Mouse (Mus musculus) 416B (cell line): Measurements from ENCODE around the gene Ube2ql1.

Experiments
- DNase-seq: peaks from one replicate; pipeline ENCODE4 v3.0.0; 2011; ENCODE audit warnings: low read depth

Ube2ql1 gene

DNA sequence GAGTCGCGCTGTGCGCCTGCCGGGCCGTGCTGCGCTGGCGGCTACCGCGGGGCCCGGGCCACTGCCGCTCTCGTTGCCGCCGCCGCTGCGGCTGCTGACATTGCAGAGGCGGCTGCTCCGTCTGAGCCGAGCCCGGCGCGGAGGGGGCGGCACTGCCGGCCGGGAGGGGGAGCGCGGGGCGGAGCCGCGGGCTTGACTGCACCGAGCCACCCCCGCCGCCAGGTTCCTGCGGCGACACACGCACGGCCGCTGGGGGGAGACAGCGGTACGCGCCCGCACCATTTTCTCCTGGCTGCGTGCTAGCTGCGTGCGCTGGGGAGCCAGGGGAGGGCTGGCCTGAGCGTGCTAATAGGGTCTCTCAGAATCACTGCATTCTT lies at the start of gene Ube2ql1:
TSS of gene Ube2ql1 (minus strand) at position 131 of the 377 bp plus-strand sequence.
- DNase-seq = no peak

DNA sequence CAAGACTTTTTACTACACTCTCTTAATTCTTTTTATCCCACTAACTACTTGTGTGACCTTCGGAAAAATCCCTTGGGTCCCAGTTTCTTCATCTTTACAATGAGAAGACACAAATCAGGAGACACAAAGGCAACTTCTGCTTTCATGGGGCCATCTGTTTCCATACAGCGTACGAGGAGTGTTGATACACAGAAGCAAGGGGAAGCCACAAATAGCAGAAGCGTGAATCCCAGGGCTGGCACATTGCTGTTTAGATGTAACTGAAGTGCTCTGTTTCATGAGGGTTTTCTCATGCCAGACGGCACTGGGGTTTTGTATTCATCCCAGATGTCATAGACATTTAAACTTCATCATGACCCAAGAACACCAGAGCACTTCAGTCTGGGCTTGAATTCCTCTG lies 49.0 kb upstream of the Ube2ql1 start:
- DNase-seq = no peak

DNA sequence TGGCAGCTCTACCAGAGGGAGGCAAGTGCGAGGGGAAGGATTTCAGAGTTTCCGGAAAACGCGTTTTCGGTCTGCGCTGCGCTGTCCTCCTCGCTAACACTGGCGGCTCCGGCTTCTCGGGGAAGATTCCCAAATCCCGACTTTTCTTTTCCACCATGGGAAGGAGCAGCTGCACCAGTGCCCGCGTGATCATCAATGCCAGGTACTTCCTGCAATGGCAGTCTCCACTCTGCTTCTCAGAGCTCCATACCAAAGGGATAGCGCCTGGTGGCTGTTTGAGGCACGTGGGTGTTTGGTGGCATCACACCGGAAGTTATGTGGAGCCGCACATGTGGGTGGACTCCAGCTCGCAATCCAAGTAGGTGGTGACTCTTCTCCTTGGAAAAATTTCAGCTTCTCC lies 38.5 kb upstream of the Ube2ql1 start:
- DNase-seq = no peak

DNA sequence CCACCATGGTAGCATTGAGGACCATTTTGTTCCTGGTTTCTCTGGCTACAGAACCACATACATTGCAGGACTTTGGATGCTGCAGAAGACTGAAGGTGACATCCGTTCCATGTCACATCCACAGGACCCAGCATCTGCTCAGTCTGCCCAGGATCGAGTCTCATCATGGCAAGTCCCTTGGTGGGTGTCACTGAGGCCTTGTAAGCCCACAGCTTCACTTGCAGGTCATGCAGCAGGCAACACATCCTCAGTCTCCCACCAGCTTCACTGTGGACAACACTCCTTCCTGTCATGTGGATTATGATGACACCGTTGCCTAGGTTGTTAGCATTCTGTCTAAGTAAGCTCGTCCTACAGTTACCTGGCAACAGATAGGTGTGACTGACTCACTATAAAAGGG lies 32.7 kb upstream of the Ube2ql1 start:
- no peak for DNase-seq

DNA sequence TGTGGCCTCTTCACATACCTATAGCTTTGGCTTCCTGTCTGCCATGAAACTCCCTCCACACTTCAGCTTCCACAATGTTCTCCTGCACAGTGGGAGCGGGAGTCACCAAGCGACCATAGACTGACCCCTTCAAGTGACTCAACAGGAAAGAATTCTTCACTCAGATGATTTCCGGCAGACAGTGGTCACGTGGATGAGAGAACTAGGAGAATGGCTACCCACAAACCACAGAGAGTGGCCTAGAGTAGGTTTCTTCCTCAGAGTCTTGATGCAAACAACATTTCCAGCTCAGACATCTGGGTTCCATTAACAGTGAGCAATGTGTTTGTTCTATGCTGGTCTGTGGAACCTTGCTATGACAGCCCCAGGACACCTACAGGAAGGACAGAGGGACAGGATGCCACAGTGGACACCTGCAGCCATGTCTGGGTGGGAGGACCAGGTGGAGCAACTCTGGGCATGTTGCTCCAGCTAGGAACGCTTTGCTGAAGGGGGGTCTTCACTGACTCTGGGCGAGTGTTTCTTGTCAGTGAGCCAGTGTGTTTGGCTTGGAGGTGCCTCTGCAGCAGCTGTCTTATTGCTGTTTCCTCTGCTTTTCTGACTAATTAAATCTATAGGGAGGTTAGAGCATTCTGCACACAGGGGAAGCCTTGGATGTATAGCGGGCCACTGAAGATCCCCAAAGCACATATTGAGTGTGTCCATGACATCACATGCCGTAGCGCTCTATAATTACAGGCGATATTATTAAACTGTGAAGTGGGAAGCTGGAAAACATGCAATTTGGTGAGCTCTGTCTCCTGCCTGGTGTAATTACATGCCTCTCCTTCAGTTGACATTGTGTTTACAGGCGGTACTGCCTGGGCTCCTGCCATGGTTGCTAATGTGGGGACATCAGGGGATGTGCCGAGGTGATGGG lies 31.1 kb upstream of the Ube2ql1 start:
- peak; percentile 62 for DNase-seq

DNA sequence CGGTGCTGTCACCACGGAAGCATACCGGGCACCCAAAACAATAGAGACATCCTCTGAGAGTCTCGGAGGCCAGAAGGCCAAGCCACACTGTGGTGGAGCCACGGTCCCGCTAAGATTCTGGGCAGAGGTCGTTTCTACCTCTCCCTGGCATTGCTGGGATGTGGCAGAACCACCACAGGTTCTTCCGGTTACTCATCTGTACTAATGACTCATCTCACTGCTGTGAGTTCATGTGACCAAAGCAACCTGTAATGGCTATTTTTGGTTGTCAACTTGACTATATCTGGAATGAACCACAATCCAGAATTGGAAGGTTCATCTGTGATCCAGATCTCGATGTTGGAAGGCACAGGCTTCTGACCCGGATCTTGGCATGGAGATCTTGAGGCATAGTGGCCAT lies 28.5 kb upstream of the Ube2ql1 start:
- DNase-seq = peak; percentile 66

DNA sequence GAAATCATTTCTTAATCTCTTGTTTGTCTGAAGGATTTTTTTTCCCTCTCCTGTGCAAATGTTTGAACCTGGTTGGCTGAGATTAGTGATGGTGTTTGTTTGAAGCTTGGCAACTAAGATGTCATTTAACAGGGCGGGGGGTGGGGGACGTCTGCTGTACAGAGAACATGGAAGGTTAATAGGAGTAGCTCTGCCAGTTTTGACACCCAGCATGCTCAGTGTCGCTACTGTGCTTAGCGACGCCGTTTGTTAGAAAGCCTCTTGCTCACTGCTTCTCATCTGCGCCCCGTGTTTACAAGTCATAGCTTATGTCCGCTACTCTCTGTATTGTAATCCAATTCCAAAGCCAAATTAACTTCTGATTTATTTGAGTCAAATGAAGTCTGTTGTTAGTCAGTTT lies 25.0 kb upstream of the Ube2ql1 start:
- no peak for DNase-seq

DNA sequence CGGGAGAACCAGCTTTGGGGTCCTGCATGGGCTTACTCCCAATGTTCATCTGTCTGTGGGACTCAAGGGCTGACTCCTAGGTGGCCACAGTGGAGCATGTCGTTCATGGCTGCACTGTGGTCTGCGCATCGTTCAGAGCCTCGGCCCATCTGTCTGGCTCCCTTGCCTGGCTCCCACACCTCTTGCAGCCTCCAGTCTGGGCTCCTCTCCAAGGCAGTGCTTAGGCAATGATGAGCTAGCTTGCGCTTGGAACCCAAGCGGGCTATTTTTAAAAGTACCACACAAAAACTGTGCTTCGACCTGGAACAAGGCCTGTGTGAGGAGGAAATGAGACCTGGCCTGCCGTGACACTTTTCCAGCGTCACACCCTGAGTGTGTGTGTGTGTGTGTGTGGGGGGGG lies 21.7 kb upstream of the Ube2ql1 start:
- DNase-seq = no peak

DNA sequence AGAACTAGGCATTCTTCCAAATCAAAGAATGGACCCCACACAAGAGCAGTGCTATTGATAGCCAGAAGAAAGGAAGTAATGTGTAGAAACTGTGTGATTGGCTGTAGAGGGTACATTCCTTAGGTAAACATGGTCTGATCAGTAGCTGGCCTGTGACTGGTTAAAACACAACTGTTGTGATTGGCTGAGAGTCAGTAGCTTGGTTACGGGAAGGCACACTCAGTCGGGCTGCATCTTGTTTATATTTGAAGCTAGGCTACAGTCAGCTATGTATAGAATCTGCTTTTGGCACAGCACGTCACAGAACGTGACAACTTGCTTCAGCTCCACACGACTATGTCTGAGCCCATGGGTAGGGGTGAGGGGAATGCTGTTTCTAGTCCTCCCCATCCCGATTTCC lies 19.3 kb upstream of the Ube2ql1 start:
- DNase-seq = no peak

DNA sequence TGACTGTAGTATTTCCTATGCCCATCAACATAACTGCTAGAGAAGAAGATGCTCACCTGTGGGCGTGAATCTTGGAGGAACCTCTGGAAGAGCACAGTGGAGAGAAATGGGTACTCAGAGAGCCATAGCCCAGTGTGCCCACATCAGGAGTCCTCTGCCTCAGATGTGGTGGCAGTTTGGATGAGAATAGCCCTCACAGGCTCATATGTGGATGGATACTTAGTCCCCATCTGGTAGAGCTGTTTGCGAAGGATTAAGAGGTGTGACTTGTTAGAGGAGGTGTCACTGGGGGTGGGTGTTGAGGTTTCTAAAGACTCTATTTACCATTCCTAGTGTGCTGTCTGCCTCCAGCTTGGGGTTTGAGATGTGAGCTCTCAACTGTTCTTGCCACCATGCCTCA lies 13.2 kb upstream of the Ube2ql1 start:
- DNase-seq = no peak

DNA sequence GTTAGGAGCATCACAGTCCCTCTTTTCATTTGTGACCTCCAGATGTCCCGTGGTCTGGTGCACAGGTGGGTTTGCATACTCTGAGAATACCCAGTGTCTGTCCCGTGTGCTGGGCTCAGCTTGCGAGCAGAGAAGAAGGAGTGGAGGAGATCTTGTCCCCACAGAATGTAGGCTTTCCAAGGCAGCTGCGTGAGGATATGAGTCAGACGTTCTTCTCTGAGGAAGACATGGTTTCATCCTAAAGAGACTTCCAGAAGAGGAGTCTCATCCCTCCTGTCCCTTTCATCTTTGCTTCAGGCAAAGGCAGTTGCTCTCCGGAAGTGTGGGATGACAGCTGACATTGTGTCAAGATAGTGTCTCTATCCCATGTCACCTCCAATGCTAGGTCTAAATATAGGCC lies 11.8 kb upstream of the Ube2ql1 start:
- DNase-seq = no peak

DNA sequence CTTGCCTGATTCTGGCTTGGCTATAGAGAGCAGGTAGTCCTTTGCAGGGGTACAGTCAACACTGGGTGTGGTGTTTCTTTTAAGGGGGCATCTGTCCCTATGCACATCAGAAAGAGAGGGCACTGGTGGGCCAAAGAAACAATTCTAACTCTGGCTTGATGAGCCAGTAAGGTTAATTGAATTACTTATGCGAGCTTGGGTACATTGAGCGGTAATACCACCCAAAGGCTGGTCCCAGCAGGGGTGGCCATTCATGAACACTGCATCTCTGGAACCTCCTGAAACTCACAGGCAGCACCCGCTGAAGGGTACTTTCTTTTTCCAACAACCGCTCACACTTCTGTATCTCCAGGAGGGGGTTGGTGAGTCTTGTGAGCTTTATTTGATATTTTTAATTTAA lies 9.1 kb upstream of the Ube2ql1 start:
- DNase-seq = no peak

DNA sequence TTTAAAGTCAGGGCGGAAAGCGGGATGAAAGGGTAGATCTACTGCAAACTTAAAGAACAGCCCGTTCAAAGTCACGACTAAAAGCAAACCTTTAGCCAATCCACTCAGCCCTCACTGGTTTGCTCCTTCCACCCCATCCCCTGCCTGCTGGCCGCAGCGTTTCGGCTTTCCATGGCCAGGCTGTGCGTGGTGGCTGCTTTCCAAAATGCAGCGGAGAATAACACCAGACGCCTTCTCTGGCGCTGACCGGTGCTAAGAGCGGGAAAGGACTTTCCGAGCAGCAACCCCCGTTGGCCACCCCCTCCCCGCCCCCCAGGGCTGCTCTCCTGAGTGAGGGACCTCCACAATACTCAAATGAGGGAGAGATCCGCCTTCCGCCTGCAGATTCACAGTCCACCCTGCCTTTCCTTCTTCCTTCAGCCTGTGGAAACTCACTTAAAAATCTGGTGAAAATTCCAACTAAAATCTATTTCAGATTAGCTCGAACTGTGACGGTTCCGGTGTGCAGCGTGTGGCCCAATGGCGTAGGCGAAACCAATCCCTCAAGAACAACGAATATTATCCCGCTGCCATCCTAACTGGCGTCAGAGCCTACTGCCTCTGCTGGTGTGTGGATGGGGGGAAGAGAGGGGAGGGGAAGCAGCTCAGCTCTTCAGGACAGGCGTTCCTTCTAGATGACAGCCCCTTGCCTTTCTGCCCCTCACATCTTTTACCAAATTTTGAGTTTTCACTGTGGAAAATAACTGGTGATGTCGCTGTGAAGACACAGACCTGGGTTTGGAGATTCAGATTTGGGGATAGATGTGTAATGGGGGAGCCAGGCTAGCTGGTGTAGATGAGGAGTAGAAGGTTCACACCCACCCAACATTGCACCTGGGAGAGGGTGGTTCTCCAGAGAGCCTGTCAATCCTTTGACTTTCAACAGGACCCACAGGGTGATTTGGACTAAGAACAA lies 919 bp upstream of the Ube2ql1 start:
- DNase-seq = no peak

DNA sequence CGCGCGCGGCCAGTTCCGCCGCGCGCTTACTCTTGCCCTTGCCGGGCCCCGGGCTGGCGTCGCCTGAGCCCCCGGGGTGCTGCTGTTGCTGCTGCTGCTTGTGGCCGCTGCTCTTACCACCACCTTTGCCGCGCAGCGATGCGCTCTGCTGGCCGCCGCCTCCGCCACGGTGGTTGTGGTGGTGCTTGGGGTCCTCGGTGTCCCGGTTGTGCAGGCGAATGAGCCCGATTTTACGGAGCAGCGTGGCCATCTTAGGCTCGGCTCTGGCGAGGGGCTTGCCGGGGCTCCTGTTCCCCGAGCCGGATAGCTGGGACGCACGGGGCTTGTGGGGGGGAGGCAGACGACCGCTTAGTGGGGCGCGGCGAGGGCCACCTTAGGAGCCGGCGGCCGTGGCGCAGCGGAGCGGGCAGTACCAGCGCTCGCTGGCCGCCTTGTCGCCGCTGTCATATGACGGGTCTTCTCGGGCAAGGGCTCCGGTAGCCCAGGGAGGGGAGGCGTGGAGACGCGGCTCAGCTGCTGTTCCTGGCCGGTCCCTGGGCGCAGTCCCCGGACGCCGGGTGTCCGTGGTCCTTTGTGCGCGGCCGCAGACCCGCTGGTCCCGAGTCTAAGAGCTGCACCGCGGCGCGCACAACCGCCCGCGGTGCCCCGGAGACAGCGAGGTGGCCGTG lies 464 bp downstream of the Ube2ql1 start:
- DNase-seq = no peak

DNA sequence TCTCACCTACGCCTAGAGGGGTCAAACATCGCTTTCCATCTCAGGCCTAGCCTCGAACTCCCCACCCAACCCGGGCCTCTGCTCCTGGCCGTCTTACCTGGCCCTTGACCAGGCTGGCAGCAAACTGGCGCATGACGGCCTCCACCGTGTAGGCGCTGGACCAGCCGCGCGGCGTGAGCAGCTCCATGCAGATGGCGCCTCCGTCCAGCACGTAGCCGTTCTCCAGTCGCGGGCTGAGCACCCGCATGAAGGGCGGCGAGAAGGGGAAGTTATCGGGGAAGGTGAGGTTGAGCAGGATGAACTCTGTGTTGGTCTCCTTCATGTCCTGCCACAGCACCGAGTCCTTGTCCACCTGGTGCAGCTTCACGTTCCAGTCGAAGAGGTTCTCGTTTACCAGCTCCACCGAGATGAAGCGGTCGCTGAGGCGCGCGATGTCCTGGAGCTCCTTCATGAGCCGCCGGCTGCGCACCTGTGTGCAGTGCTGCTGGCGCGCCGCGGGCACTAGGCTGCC lies 1.2 kb downstream of the Ube2ql1 start:
- DNase-seq = no peak

DNA sequence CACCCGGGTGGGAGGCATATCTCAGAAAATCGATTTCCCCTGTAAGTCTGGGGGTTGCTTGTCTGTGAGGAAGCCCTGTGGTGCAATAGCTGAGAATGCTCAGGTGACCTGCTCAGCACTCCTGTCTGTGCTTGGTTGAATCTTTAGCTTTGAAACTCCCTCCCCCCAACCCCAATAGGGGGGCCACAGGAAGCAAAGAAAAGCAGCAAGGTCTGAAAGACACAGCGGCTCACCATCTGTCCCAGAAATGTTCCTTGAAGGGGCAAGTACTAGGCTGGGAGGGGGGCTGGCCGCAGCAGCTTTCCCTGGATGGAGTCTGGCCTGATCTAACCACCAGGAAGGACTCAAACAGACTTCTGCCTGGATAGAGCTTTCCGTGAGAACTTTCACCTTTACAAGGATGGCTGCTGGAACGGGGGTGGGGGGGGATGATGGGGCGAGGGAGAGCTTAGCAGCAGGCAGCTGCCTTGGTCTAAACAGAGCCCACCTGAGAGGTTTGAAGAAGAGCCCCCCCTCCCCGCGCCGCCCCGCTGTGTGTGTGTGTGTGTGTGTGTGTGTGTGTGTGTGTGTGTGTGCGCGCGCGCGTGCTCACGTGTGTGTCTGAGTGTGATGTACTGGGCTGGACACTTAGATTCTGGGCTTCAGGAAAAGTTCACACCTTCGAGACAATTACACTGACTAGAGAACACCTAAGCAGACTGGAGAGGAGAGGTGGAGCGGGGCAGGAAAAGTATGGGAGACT lies 2.1 kb downstream of the Ube2ql1 start:
- no peak for DNase-seq

DNA sequence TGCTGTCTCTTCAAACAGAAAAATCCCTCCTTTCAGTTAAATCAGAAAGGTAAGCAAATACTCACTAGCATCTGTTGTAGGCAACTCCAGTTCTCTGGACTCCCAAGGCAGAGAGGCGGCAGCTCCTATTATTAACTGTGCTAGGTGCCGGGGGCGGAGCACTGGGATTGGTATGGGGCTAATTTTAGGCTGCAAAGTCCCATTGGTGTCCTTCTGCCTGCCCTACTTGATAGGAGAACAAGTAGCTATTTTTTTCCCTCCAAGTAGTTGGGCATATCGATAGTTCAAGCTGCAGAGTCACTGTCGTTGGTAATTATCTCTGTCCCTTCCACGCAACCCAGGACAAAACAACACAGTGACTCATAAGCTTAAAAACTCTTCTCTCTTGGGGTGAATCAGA lies 7.1 kb downstream of the Ube2ql1 start:
- no peak for DNase-seq

DNA sequence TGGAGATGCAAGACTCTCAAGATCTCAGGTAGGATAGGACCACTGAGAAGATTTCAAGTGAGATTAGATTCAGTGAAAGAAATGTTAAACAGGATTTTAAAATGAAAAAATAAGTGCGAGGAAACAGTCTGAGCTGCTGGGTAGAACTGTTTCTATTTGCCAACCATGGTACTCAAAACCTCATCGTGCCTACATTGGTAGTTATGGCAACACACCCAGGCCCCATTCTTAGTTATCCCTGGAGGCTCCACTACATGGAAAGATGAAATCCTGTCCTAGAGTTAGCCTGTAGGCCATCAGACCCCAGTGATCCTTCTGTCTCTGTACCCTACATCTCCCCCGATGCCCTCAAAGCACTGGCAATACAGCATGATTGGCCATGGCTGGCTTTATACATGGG lies 14.3 kb downstream of the Ube2ql1 start:
- no peak for DNase-seq

DNA sequence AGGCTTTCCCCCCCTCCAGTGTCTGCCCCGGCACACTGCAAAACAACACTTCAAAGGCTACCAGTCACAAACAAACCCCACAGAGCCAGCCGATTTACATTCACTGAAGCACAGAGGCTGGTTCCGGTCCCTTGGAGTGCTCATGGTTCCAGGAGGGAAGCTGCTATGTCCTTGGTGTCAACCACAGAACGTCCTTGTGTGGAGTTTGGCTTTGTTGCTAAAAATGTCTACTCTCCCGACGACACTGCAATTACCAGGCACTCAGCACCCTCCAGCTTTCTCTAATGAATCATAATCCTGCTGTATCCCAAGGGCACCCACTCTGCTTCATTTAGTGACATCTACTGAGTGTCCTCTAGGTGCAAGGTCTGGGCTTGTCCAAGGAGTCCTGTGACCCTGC lies 18.5 kb downstream of the Ube2ql1 start:
- no peak for DNase-seq

DNA sequence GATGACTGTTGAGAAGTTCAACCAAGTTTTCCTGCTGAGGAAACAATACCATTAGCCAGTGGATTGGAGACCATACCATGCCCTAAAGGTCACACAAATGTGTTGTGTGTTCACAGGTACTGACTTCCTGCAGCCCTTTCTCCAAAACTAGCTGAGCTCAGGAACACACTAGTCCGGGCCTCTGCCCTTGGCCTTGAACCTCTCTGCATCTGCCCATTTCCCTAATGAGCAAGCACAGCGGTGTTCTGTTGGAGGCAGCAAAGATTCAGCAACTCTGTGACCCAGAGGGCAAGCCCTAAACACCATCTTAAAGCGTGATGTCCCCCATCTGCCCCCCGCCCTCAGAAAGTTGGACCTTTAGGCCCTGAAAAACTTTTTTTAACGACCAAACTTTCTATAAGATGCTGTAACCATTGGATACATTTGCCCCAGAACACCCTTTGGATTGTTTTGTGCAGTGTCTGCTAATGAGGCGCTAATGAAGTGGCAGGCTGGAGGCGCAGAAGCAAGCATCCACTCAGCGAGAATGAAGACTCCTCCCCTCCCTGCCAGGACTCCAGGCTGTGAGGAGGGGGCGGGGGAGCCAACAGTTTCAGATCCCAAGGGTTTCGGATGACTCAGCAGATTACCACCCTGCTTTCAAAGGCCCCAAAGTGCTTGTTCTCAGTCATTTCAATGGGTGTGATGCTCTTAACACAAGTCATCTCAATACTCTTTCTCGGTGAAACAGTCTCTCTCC lies 21.7 kb downstream of the Ube2ql1 start:
- no peak for DNase-seq

DNA sequence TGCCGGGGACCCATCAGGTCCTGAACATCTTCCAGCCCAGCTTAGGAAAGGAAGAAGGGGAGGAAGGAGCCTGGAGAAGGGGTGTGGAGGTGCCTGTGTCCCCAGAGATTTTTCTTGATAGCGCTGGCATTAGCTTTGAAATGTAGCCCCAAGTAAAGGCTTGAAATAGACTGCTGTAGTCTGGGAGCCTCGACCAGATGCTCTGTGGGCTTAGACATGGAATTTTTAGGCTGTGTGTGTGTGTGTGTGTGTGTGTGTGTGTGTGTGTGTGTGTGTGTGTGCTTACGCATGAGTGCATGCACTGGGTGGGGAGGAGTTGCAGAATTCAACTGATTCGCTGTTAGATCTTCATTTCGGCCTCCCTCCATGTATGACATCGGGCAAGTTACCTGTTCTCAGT lies 31.5 kb downstream of the Ube2ql1 start:
- DNase-seq = no peak
